Comparison of ENCODE assay signal across 32 mouse cellular contexts in the genomic region with DNA sequence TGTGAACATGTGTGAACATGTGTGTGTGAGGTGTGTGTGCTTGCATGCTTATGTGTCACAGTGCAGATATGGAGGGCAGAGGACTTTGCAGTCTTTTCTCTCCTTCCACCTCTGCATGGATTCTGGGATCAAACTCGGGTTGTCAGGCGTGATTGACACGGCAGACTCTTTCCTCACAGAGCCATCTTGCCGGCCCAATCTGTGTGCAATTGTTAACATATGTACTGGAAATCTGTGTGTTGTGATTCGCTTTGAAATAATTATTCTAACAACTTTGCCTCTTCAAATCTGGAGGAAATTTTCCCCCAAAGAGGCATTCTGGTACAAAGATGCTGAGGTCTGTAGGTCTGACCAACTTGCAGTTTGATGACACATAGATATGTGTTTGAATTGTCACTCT.
DNase-seq lines count a peak whose midpoint lies in the region; ATAC-seq lines count a peak whose summit lies in the region.
"Had no signal": no experiment of that assay in that cellular context is flagged by ENCODE, and none has a peak within 500 bp of the region (broad histone marks: within the 10 kb centered on the region; RNA-seq: fewer than 3 reads in every experiment).

No protein-coding gene starts in this region.

- H3K9ac ChIP-seq in hindbrain, embryonic 13.5 days = no peak overlapping the region
- H3K9ac ChIP-seq in hindbrain, embryonic 16.5 days (ENCODE audit: low read depth, low read length) = no peak overlapping the region
- no peak overlapping the region for H3K9ac ChIP-seq in midbrain, embryonic 15.5 days
- no peak overlapping the region for H3K9ac ChIP-seq in midbrain, embryonic 16.5 days (ENCODE audit: low read depth, low read length)
- no peak overlapping the region for H3K9ac ChIP-seq in forebrain, embryonic 16.5 days (replicated peaks; ENCODE audit: low read depth, low read length)
- H3K9ac ChIP-seq: heart, embryonic 13.5 days; limb, embryonic 15.5 days; liver, embryonic 13.5 days; midbrain, embryonic 13.5 days had no signal

- H3K4me2 ChIP-seq in hindbrain, embryonic 13.5 days = no peak overlapping the region
- no peak overlapping the region for H3K4me2 ChIP-seq in hindbrain, embryonic 16.5 days (ENCODE audit: low read length)
- H3K4me2 ChIP-seq in midbrain, embryonic 15.5 days = no peak overlapping the region
- no peak overlapping the region for H3K4me2 ChIP-seq in midbrain, embryonic 16.5 days (ENCODE audit: low read length)
- H3K4me2 ChIP-seq in forebrain, embryonic 16.5 days (ENCODE audit: low read length) = no peak overlapping the region
- H3K4me2 ChIP-seq: heart, embryonic 13.5 days; limb, embryonic 15.5 days; liver, embryonic 13.5 days; midbrain, embryonic 13.5 days had no signal

- no peak overlapping the region for H3K4me3 ChIP-seq in hindbrain, embryonic 13.5 days
- H3K4me3 ChIP-seq in hindbrain, embryonic 16.5 days (ENCODE audit: low read length) = no peak overlapping the region
- H3K4me3 ChIP-seq in midbrain, embryonic 15.5 days = no peak overlapping the region
- H3K4me3 ChIP-seq in midbrain, embryonic 16.5 days (ENCODE audit: low read depth, low read length) = no peak overlapping the region
- H3K4me3 ChIP-seq in forebrain, embryonic 16.5 days (replicated peaks; ENCODE audit: low read length) = no peak overlapping the region
- H3K4me3 ChIP-seq: erythroblast, embryonic 14.5 days; gastrocnemius, adult 2 months; heart, adult 2 months; heart, embryonic 13.5 days; limb, embryonic 10.5 days; limb, embryonic 15.5 days; liver, embryonic 13.5 days; midbrain, embryonic 13.5 days had no signal

- H3K27ac ChIP-seq in hindbrain, embryonic 13.5 days = peak overlapping the region; percentile 76
- no peak overlapping the region for H3K27ac ChIP-seq in hindbrain, embryonic 16.5 days (ENCODE audit: low read depth, low read length)
- 0 out of 2 replicates have a peak overlapping the region, but pooled peaks have one; percentile 28 for H3K27ac ChIP-seq in midbrain, embryonic 15.5 days
- H3K27ac ChIP-seq in midbrain, embryonic 16.5 days (ENCODE audit: low read length) = no peak overlapping the region
- peak overlapping the region; percentile 76 for H3K27ac ChIP-seq in forebrain, embryonic 16.5 days (ENCODE audit: low read length)
- H3K27ac ChIP-seq: gastrocnemius, adult 2 months; heart, adult 2 months; heart, embryonic 13.5 days; kidney, postnatal 0 days; limb, embryonic 10.5 days; limb, embryonic 15.5 days; liver, embryonic 13.5 days had no signal

- peaks cover 20% of the 10 kb centered on the region for H3K36me3 ChIP-seq in hindbrain, embryonic 13.5 days
- no peaks in the 10 kb centered on the region for H3K36me3 ChIP-seq in hindbrain, embryonic 16.5 days (ENCODE audit: control insufficient read depth, insufficient read depth, low read length)
- H3K36me3 ChIP-seq in midbrain, embryonic 15.5 days (replicated peaks) = no peaks in the 10 kb centered on the region
- no peaks in the 10 kb centered on the region for H3K36me3 ChIP-seq in midbrain, embryonic 16.5 days (ENCODE audit: control insufficient read depth, insufficient read depth, low read length)
- H3K36me3 ChIP-seq in forebrain, embryonic 16.5 days (ENCODE audit: control insufficient read depth, insufficient read depth) = no peaks in the 10 kb centered on the region; the same call in 1 of the 2 replicates
- H3K36me3 ChIP-seq: limb, embryonic 15.5 days; liver, embryonic 13.5 days had no signal

- no peaks in the 10 kb centered on the region for H3K9me3 ChIP-seq in hindbrain, embryonic 13.5 days
- no peaks in the 10 kb centered on the region for H3K9me3 ChIP-seq in hindbrain, embryonic 16.5 days (ENCODE audit: control insufficient read depth, low read length)
- no peaks in the 10 kb centered on the region for H3K9me3 ChIP-seq in midbrain, embryonic 15.5 days
- H3K9me3 ChIP-seq in midbrain, embryonic 16.5 days (replicated peaks; ENCODE audit: control insufficient read depth, low read length, poor library complexity, severe bottlenecking) = no peaks in the 10 kb centered on the region
- no peaks in the 10 kb centered on the region for H3K9me3 ChIP-seq in forebrain, embryonic 16.5 days (ENCODE audit: control insufficient read depth, low read length)
- H3K9me3 ChIP-seq: heart, embryonic 13.5 days; limb, embryonic 10.5 days; limb, embryonic 15.5 days; liver, embryonic 13.5 days; midbrain, embryonic 13.5 days had no signal

- WGBS in hindbrain, embryonic 13.5 days = 91% methylated on average over 5 of the region's 5 CpGs
- 82% methylated on average over 5 of the region's 5 CpGs for WGBS in hindbrain, embryonic 16.5 days
- 86% methylated on average over 5 of the region's 5 CpGs for WGBS in midbrain, embryonic 15.5 days
- WGBS in midbrain, embryonic 16.5 days = 90% methylated on average over 5 of the region's 5 CpGs
- 54% methylated on average over 5 of the region's 5 CpGs for WGBS in forebrain, embryonic 16.5 days

- DNase-seq in MN1 (ENCODE audit: low spot score) = no peak
- DNase-seq: adrenal gland, adult 2 months; adrenal gland, postnatal 36 days; cerebellum, adult 2 months; cerebellum, postnatal 14 days; gastrocnemius, adult 2 months; gastrocnemius, postnatal 36 days; heart, adult 2 months; heart, postnatal 10 days; kidney, adult 8-10 months; kidney, postnatal 4 days; liver, embryonic 13.5 days; lung, adult 18-20 months; lung, postnatal 4 days; retina, postnatal 1 day; right cerebral cortex, postnatal 14 days; thymus, postnatal 4 days had no signal

- no peaks in the 10 kb centered on the region for H3K27me3 ChIP-seq in hindbrain, embryonic 13.5 days
- H3K27me3 ChIP-seq in hindbrain, embryonic 16.5 days (replicated peaks; ENCODE audit: control insufficient read depth, insufficient read depth, low read length) = no peaks in the 10 kb centered on the region
- no peaks in the 10 kb centered on the region for H3K27me3 ChIP-seq in midbrain, embryonic 15.5 days (replicated peaks)
- H3K27me3 ChIP-seq in midbrain, embryonic 16.5 days (ENCODE audit: control insufficient read depth, insufficient read depth, low read depth, low read length) = no peaks in the 10 kb centered on the region
- H3K27me3 ChIP-seq in forebrain, embryonic 16.5 days (replicated peaks; ENCODE audit: control insufficient read depth, insufficient read depth, low read length) = no peaks in the 10 kb centered on the region
- H3K27me3 ChIP-seq: heart, embryonic 13.5 days; limb, embryonic 15.5 days; liver, embryonic 13.5 days; midbrain, embryonic 13.5 days had no signal

- ATAC-seq in hindbrain, embryonic 13.5 days (ENCODE audit: low FRiP score) = no peak
- ATAC-seq in hindbrain, embryonic 16.5 days = no peak
- ATAC-seq in midbrain, embryonic 15.5 days (replicated peaks) = no peak
- ATAC-seq in midbrain, embryonic 16.5 days = no peak
- 0 out of 2 replicates have a peak, but pooled peaks have one; percentile 24 for ATAC-seq in forebrain, embryonic 16.5 days
- no peak for ATAC-seq in erythroid progenitor cell, adult 5-6 weeks (replicated peaks; ENCODE audit: low FRiP score, poor library complexity, severe bottlenecking)
- ATAC-seq: CD4-positive, CD25-positive, alpha-beta regulatory T cell, adult 4 months; intestine, embryonic 16.5 days; lung, postnatal 0 days; midbrain, embryonic 13.5 days had no signal

- peaks cover 54% of the 10 kb centered on the region for H3K4me1 ChIP-seq in hindbrain, embryonic 13.5 days (replicated peaks)
- H3K4me1 ChIP-seq in hindbrain, embryonic 16.5 days (ENCODE audit: control insufficient read depth, insufficient read depth, low read depth, low read length) = peaks cover 16% of the 10 kb centered on the region
- peaks cover 19% of the 10 kb centered on the region for H3K4me1 ChIP-seq in midbrain, embryonic 15.5 days
- peaks cover 13% of the 10 kb centered on the region for H3K4me1 ChIP-seq in midbrain, embryonic 16.5 days (ENCODE audit: control insufficient read depth, insufficient read depth, low read length)
- H3K4me1 ChIP-seq in forebrain, embryonic 16.5 days (replicated peaks; ENCODE audit: control insufficient read depth, insufficient read depth, low read length) = peaks cover 41% of the 10 kb centered on the region
- H3K4me1 ChIP-seq: liver, embryonic 13.5 days had no signal

Comparison
In these comparisons a context has a peak if more than half of its experiments do, and no peak if none do; other contexts are left out.
1. H3K27ac ChIP-seq: peak in hindbrain, embryonic 13.5 days (single experiment), midbrain, embryonic 15.5 days (single experiment) and forebrain, embryonic 16.5 days (single experiment); none in hindbrain, embryonic 16.5 days (single experiment) and midbrain, embryonic 16.5 days (single experiment).